Mouse (Mus musculus) megakaryocyte, embryonic 14.5 days (primary cell): ENCODE measurements at regions not wholly inside any gene's neighbourhood (a gene's known extent, or its start where the extent isn't known, plus 50 kb on each side); places are given as distances from the start of the nearest gene placed in this dataset.

Experiments
- FLI1 ChIP-seq: IDR thresholded peaks from 2 replicates; pipeline ENCODE4 v1.6.1; 2012; ENCODE audit warnings: low read length, inconsistent platforms, mixed read lengths
- GATA1 ChIP-seq: IDR thresholded peaks from 3 replicates; pipeline ENCODE4 v1.6.1; 2012; ENCODE audit warnings: mixed read lengths, low read length, inconsistent platforms, borderline replicate concordance

DNA sequence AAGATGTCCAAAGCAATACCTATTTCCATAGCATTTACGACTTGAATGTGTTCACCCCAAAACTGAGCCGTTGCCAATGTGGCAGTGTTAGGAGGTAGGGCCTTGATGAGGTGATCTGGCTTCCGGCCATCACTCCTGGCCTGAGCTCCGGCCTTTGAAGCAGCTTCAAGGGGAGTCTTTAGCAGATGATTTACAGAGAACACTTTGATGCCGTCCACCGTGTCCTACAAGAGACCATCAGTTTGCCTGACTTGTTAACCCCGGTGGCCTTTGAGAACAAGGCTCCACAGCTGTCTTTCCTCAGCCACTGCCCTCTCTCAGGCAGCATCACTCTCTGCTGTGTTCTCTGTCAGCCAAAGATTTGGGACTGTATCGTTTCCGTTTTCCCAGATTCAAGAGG is 265.1 kb downstream of the Dmrt2 start:
- TF ChIP-seq GATA1 (no peak), FLI1 (no peak)
